Mouse (Mus musculus) cerebellum, adult 2 months (tissue): Measurements from ENCODE around the gene Agpat1. TPM values are rescaled to one million over a fixed set of nuclear protein-coding genes. Genes with fewer than 3 reads are reported as not detected.
A peak's percentile ranks its signal among the peaks of the same experiment; 100 is the strongest.

ENCODE experiments used
- DNase-seq, 2 experiments: peaks; one replicate each; pipeline ENCODE4 v3.0.0; 2021
- H3K27ac ChIP-seq: fragments of 200-500 bp; 2 replicates; pipeline ENCODE4 v1.5.1; 2012; ENCODE audit warnings: low read length, control low read depth, inconsistent platforms; ENCODE audit not compliant: insufficient read depth
- H3K27me3 ChIP-seq: fragments of 200-500 bp; 2 replicates; pipeline ENCODE4 v1.6.1; 2012; ENCODE audit warnings: inconsistent platforms, mild to moderate bottlenecking, low read length, moderate library complexity; ENCODE audit not compliant: control insufficient read depth, insufficient read depth
- H3K4me1 ChIP-seq: fragments of 200-500 bp; 2 replicates; pipeline ENCODE4 v1.6.1; 2011; ENCODE audit warnings: low read length; ENCODE audit not compliant: control insufficient read depth, insufficient read depth
- H3K4me3 ChIP-seq: fragments of 200-500 bp; replicated peaks from 2 replicates; pipeline ENCODE3; 2011; ENCODE audit warnings: mild to moderate bottlenecking, low read depth, low read length, control low read depth; ENCODE audit not compliant: insufficient read depth
- CTCF ChIP-seq: fragments of 200-500 bp; IDR thresholded peaks from 2 replicates; pipeline ENCODE4 v1.5.1; 2011; ENCODE audit warnings: low read depth, mild to moderate bottlenecking, control low read depth, low read length, moderate library complexity, borderline replicate concordance; ENCODE audit not compliant: insufficient read depth
- POLR2A ChIP-seq: fragments of 200-500 bp; IDR thresholded peaks from 2 replicates; pipeline ENCODE4 v1.6.1; 2011; ENCODE audit warnings: low read length, control low read depth, borderline replicate concordance; ENCODE audit not compliant: insufficient read depth
- WGBS: fragments of 180-500 bp; shearing (Covaris S2); methylation state at CpG from one replicate; pipeline ENCODE4 v1.1.7; 2018; 5-methylcytosine and 5-hydroxymethylcytosine counted together
- polyA plus RNA-seq: library from polyadenylated mRNA; depleted of rRNA; stranded (reverse); fragments of >200 nt; gene quantifications from 2 replicates; pipeline ENCODE4 v1.2.3, GENCODE M21; 2012; rRNA removed

The Agpat1 gene
- 172 and 179 TPM in 2 replicates for polyA plus RNA-seq

DNA sequence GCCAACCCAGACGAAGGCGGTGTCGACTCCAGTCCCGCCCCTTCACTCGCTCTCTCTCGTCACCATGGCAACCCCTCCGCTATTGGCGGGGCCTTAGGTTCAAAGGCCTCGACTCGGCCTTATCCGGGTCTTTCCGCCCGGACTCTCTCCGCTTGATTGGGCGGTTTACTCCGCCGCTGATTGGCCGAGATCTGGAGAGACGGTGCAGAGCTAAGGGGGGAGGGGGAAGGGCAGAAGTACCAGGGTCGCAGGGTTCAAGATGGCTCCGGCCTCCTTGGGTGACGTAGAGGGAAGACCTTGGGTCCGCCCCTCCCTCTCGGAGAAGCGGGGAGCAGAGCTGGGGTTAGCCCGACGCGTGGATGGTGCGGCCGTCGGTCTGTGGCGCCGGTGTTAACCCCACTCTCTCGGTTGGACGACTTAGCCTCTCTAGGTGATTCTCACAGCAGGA, at the start of gene Agpat1:
Gene Agpat1 (plus strand): TSS at position 202 of the 448 bp plus-strand sequence.
- under 1% methylated on average over 35 of the region's 35 CpGs for WGBS
- Histone ChIP-seq H3K27me3 (no peaks in the 10 kb centered on the region), H3K4me3 (peak within 1 kb of the TSS; percentile 87), H3K27ac (peak within 1 kb of the TSS; percentile 96), H3K4me1 (peaks cover 9% of the 10 kb centered on the region)
- TF ChIP-seq POLR2A (peak; percentile 77), CTCF (no peak)
- DNase-seq = peak; percentile 98 to 100

DNA sequence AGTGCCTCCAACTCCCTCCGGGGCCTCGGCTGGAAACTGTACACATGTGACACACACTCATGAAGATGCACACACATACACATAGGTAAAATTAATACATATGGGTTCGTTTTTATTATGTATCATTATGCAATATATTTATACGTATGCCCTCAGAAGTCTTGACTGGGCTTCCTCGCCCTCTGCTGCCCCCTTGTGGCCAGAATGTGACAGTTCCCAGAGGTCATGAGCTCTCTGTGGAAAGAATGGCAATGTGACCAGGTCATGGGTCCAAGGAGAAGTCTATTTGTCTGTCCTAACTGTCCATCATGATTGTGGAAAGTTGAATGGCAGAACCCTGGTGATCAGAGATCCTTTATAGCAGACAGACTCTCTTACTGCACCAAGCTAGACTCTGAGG, 48.6 kb upstream of the Agpat1 start:
- H3K27ac ChIP-seq = no peak overlapping the region
- peak; percentile 55 to 76 for DNase-seq
- peak; percentile 81 for TF ChIP-seq CTCF
- no peak for TF ChIP-seq POLR2A
- H3K4me1 ChIP-seq = no peaks in the 10 kb centered on the region
- no peak overlapping the region for H3K4me3 ChIP-seq
- H3K27me3 ChIP-seq = no peaks in the 10 kb centered on the region
- WGBS = 23% methylated on average over 5 of the region's 5 CpGs

DNA sequence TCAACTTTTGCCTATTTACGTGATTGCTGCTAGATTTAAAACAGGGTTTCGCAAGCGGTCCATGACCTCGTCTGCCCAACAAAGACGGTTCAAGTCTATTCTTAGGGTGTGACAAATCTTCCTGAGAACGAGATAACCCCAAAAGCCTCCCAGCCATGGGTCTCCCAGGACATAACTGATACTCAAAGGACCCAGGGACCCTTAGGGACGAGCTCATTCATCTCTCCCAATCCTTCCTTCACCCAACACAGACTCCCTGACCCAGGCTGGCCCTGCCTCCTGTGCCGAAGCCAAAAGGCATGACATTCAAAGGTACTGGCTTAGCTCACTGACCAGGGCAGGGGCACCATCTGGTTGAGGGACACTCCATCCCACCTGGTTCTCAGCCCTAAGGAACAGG, 47.7 kb upstream of the Agpat1 start:
- Histone ChIP-seq H3K4me3 (no peak overlapping the region), H3K4me1 (no peaks in the 10 kb centered on the region), H3K27ac (no peak overlapping the region), H3K27me3 (no peaks in the 10 kb centered on the region)
- DNase-seq = no peak
- WGBS = 85% methylated on average over 8 of the region's 8 CpGs
- no peak for TF ChIP-seq POLR2A
- no peak for TF ChIP-seq CTCF

DNA sequence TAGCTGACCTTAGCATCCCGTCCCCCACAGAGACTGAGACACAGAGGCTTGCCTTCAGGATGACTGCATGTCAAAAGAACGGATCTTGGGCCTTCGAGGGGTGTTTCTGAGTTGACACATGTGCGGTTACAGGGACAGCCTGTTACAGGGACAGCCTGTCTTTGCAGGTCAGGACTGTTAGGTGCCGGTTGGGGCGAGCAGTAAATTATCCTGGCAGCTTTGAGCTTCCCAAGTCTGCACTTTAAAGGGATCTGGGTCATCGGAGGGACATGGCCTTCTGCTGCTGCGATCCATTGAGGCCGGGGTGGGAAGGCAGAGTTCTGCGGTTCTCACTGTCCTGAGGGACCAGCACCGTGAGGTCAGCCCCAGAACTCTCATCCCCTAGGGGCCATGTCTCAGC, 46.7 kb upstream of the Agpat1 start:
- DNase-seq = no peak
- WGBS = 72% methylated on average over 11 of the region's 11 CpGs
- Histone ChIP-seq H3K4me3 (no peak overlapping the region), H3K4me1 (no peaks in the 10 kb centered on the region), H3K27ac (no peak overlapping the region), H3K27me3 (no peaks in the 10 kb centered on the region)
- TF ChIP-seq CTCF (no peak), POLR2A (no peak)

DNA sequence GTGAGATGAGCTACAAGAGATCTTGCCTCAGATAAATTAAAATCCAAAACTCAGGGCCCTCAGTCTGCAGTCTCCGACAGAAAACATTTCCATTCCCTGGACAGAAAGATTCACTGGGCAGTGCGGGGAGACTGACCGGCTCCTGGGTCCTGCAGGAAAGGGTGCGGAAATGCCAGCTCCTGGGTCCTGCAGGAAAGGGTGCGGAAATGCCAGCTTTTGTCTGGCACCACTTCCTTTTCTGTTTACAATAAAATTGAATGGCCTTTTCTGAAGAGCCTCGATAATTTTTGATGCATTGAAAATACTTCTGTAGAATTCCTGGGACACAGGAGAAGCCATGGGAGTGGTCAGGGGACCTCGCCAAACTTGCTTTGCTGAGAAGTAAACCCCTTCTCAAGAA, 44.9 kb upstream of the Agpat1 start:
- 81% methylated on average over 7 of the region's 7 CpGs for WGBS
- Histone ChIP-seq H3K4me3 (no peak overlapping the region), H3K4me1 (no peaks in the 10 kb centered on the region), H3K27me3 (no peaks in the 10 kb centered on the region), H3K27ac (no peak overlapping the region)
- DNase-seq = no peak
- no peak for TF ChIP-seq CTCF
- TF ChIP-seq POLR2A = no peak

DNA sequence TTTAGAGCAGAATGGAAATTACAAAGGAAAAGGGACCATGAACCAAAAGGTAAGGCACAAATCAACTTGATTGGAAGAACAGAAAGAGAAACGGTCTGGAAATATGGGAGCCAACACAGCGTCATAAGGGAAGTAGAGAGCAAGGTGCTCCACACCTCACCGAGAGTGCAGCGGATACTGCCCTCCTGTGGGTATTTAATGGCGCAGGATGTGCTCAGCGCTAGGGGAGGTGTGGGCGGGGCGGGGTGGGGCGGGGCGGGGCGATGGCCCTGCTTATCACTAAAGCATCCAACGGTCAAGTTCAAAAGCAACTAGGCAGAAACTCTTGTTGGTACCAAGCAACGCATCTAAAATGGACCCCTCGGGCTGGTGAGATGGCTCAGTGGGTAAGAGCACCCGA, 44.2 kb upstream of the Agpat1 start:
- Histone ChIP-seq H3K27ac (no peak overlapping the region), H3K4me1 (no peaks in the 10 kb centered on the region), H3K27me3 (no peaks in the 10 kb centered on the region), H3K4me3 (no peak overlapping the region)
- TF ChIP-seq CTCF = no peak
- TF ChIP-seq POLR2A = no peak
- 31% methylated on average over 15 of the region's 15 CpGs for WGBS
- no peak for DNase-seq

DNA sequence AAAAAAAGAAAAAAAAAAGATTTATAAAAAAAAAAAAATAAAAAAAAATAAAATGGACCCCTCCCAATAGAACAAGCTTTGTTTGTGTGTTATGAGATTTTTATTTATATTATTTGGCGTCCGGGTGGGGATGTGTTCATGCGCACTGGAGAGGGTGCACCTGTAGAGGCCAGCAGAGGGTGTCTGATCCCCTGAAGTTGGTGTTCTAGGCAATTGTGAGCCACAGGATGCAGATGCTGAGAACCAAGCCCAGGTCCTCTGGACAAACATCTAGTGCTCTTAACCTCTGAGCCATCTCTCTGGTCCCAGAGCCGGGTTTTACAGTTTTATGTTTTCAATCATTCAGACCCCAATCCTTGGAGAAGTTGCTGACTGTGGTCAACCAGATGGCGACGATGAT, 43.6 kb upstream of the Agpat1 start:
- 92% methylated on average over 6 of the region's 6 CpGs for WGBS
- no peaks in the 10 kb centered on the region for H3K27me3 ChIP-seq
- H3K4me1 ChIP-seq = no peaks in the 10 kb centered on the region
- no peak for TF ChIP-seq POLR2A
- no peak for TF ChIP-seq CTCF
- DNase-seq = no peak
- no peak overlapping the region for H3K27ac ChIP-seq
- no peak overlapping the region for H3K4me3 ChIP-seq

DNA sequence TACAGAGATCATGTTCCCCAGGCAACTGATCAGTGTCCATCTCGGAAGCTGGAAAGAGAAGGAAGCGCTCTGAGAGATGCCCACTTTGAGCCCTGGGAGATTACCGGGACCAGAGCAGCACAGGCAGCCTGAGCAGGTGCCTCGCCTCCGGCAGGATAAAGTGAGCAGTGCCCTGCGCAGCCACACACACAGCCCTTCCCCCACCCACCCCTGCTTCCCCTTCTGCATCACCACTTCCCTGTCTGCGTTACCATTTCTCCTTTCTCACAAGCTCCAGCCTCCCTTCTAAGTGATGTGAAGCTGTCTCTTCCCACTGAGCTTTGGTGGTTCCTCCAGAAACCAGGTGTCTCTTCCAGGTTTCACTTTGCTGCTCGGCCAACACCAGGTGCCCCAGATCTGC, 42.9 kb upstream of the Agpat1 start:
- WGBS = 51% methylated on average over 8 of the region's 8 CpGs
- H3K4me3 ChIP-seq = no peak overlapping the region
- no peak overlapping the region for H3K27ac ChIP-seq
- no peak for DNase-seq
- H3K27me3 ChIP-seq = no peaks in the 10 kb centered on the region
- H3K4me1 ChIP-seq = no peaks in the 10 kb centered on the region
- TF ChIP-seq POLR2A = no peak
- TF ChIP-seq CTCF = no peak
